ENCODE assay signal across 8 mouse cellular contexts in the genomic region with DNA sequence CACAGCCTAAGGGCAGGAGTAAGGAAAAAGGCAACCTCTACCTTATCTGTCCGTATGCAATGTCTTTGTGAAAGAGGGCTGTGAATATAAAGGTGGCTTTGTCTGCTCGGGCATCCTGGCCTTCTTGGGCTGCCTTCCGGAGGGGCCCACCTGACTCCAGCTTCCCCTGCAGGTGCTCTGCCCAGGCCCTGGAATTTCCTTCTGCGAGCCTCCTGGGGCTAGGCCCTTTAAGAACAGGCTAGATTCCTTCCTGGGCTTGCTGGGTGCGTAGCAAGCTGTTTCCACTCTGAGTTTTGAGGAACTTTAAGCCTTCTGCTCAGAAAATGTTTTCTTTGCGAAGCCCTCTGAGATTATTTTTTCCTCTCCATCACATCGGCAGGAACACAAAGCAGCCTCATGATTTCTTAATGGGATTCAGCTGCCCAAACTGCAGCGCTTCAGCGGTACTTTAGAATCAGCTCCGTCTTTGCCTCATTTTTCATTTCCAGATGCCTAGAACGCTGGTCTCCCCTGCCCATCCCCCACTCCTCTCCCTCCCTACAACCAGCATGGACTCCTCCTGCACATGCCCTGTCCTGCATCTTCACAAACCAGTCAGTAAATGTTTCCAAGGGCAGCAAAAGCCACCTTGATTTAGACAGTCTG.
DNase-seq lines count a peak whose midpoint lies in the region; ATAC-seq and TF ChIP-seq lines count a peak whose summit lies in the region.

No protein-coding gene starts in this region.

- no peak overlapping the region for H3K4me3 ChIP-seq in lung, embryonic 14.5 days (ENCODE audit: low read depth, low read length)
- no peak overlapping the region for H3K4me3 ChIP-seq in forebrain, embryonic 14.5 days (ENCODE audit: low read depth, low read length)
- no peak overlapping the region for H3K4me3 ChIP-seq in hindbrain, embryonic 15.5 days
- no peak overlapping the region for H3K4me3 ChIP-seq in midbrain, embryonic 15.5 days

- no peaks in the 10 kb centered on the region for H3K27me3 ChIP-seq in lung, embryonic 14.5 days (ENCODE audit: insufficient read depth, low read length)
- no peaks in the 10 kb centered on the region for H3K27me3 ChIP-seq in forebrain, embryonic 14.5 days (replicated peaks; ENCODE audit: control insufficient read depth, insufficient read depth, low read length)
- H3K27me3 ChIP-seq in hindbrain, embryonic 15.5 days = no peaks in the 10 kb centered on the region
- no peaks in the 10 kb centered on the region for H3K27me3 ChIP-seq in midbrain, embryonic 15.5 days (replicated peaks)

- DNase-seq in lung, embryonic 14.5 days = peak; percentile 67
- no peak for DNase-seq in lung, postnatal 4 days
- peak; percentile 31 for DNase-seq in forebrain, embryonic 14.5 days (ENCODE audit: low spot score)
- no peak for DNase-seq in spleen, adult 18-20 months
- DNase-seq in B cell, adult 2 months = no peak
- no peak for DNase-seq in adrenal gland, postnatal 36 days

- peak overlapping the region; percentile 93 for H3K27ac ChIP-seq in lung, embryonic 14.5 days (ENCODE audit: low read depth)
- no peak overlapping the region for H3K27ac ChIP-seq in forebrain, embryonic 14.5 days (ENCODE audit: low read depth, low read length)
- H3K27ac ChIP-seq in hindbrain, embryonic 15.5 days (replicated peaks) = peak overlapping the region; percentile 63
- H3K27ac ChIP-seq in midbrain, embryonic 15.5 days = peak overlapping the region; percentile 4; the same call in 1 of the 2 replicates

- no peak for TF ChIP-seq CTCF in lung, embryonic 14.5 days (IDR thresholded peaks at IDR 0.05; ENCODE audit: low read depth)

- peaks cover 21% of the 10 kb centered on the region for H3K4me1 ChIP-seq in lung, embryonic 14.5 days (ENCODE audit: insufficient read depth)
- peaks cover 2% of the 10 kb centered on the region; the same call in 1 of the 2 replicates for H3K4me1 ChIP-seq in forebrain, embryonic 14.5 days (ENCODE audit: control insufficient read depth, insufficient read depth, low read length)
- H3K4me1 ChIP-seq in hindbrain, embryonic 15.5 days (replicated peaks) = peaks cover 9% of the 10 kb centered on the region
- H3K4me1 ChIP-seq in midbrain, embryonic 15.5 days = peaks cover 12% of the 10 kb centered on the region

- 16% methylated on average over 11 of the region's 11 CpGs for WGBS in lung, embryonic 14.5 days
- 27% methylated on average over 11 of the region's 11 CpGs for WGBS in forebrain, embryonic 14.5 days
- 22% methylated on average over 11 of the region's 11 CpGs for WGBS in hindbrain, embryonic 15.5 days
- WGBS in midbrain, embryonic 15.5 days = 25% methylated on average over 11 of the region's 11 CpGs

- H3K4me2 ChIP-seq in lung, embryonic 14.5 days = peak overlapping the region; percentile 42
- H3K4me2 ChIP-seq in forebrain, embryonic 14.5 days (ENCODE audit: low read length) = no peak overlapping the region
- peak overlapping the region; percentile 24 for H3K4me2 ChIP-seq in hindbrain, embryonic 15.5 days
- no peak overlapping the region for H3K4me2 ChIP-seq in midbrain, embryonic 15.5 days

- H3K9ac ChIP-seq in lung, embryonic 14.5 days = peak overlapping the region; percentile 33
- no peak overlapping the region for H3K9ac ChIP-seq in forebrain, embryonic 14.5 days (ENCODE audit: low read length)
- no peak overlapping the region for H3K9ac ChIP-seq in hindbrain, embryonic 15.5 days
- no peak overlapping the region for H3K9ac ChIP-seq in midbrain, embryonic 15.5 days

- no peaks in the 10 kb centered on the region for H3K36me3 ChIP-seq in lung, embryonic 14.5 days (ENCODE audit: insufficient read depth)
- no peaks in the 10 kb centered on the region for H3K36me3 ChIP-seq in forebrain, embryonic 14.5 days (ENCODE audit: control insufficient read depth, insufficient read depth, low read length)
- no peaks in the 10 kb centered on the region for H3K36me3 ChIP-seq in hindbrain, embryonic 15.5 days
- H3K36me3 ChIP-seq in midbrain, embryonic 15.5 days (replicated peaks) = no peaks in the 10 kb centered on the region

- no peaks in the 10 kb centered on the region for H3K9me3 ChIP-seq in lung, embryonic 14.5 days (ENCODE audit: low read depth, low read length)
- no peaks in the 10 kb centered on the region for H3K9me3 ChIP-seq in forebrain, embryonic 14.5 days (replicated peaks; ENCODE audit: control insufficient read depth, low read length)
- H3K9me3 ChIP-seq in hindbrain, embryonic 15.5 days = no peaks in the 10 kb centered on the region
- no peaks in the 10 kb centered on the region for H3K9me3 ChIP-seq in midbrain, embryonic 15.5 days

- ATAC-seq in lung, embryonic 14.5 days (ENCODE audit: insufficient read depth) = peak; percentile 77
- peak; percentile 44; the same call in 1 of the 2 replicates for ATAC-seq in forebrain, embryonic 14.5 days
- ATAC-seq in hindbrain, embryonic 15.5 days (ENCODE audit: low FRiP score, low read depth) = peak; percentile 63
- ATAC-seq in midbrain, embryonic 15.5 days (replicated peaks) = 0 out of 2 replicates have a peak, but pooled peaks have one; percentile 30

Comparison
In these comparisons a context has a peak if more than half of its experiments do, and no peak if none do; other contexts are left out.
1. DNase-seq: peak in lung, embryonic 14.5 days (single experiment) and forebrain, embryonic 14.5 days (single experiment); none in lung, postnatal 4 days (0 of 2), spleen, adult 18-20 months (0 of 2), B cell, adult 2 months (0 of 2) and adrenal gland, postnatal 36 days (0 of 2).
2. H3K4me2 ChIP-seq: peak in lung, embryonic 14.5 days (single experiment) and hindbrain, embryonic 15.5 days (single experiment); none in forebrain, embryonic 14.5 days (single experiment) and midbrain, embryonic 15.5 days (single experiment).
3. Peak in every context shown above with its lines, with median percentiles within 50 percentile points of each other: ATAC-seq.